ENCODE assay signal across 14 mouse cellular contexts in genomic region chr2:34783064-34784020, GRCm38 (mm10). TPM values are rescaled to one million over a fixed set of nuclear protein-coding genes. Genes with fewer than 3 reads are reported as not detected.
DNase-seq lines count a peak whose midpoint lies in the region; ATAC-seq and TF ChIP-seq lines count a peak whose summit lies in the region.
"Had no signal": no experiment of that assay in that cellular context is flagged by ENCODE, and none has a peak within 500 bp of the region (broad histone marks: within the 10 kb centered on the region; RNA-seq: fewer than 3 reads in every experiment).

No protein-coding gene starts in this region.

- H3K9ac ChIP-seq in liver, embryonic 14.5 days (replicated peaks), result peak overlapping the region; percentile 71
- H3K9ac ChIP-seq: embryonic facial prominence, embryonic 12.5 days; limb, embryonic 12.5 days; midbrain, embryonic 12.5 days; neural tube, embryonic 15.5 days had no signal

- WGBS in liver, embryonic 14.5 days (ENCODE audit: insufficient replicate concordance), result 25% methylated on average over 14 of the region's 14 CpGs

- TF ChIP-seq EP300 in liver, embryonic 14.5 days (IDR thresholded peaks at IDR 0.05; ENCODE audit: low read depth), result peak; percentile 92

- DNase-seq in testis, postnatal 14 days (ENCODE audit: low spot score), result peak; percentile 56
- DNase-seq in testis, postnatal 10 days (ENCODE audit: low spot score), result no peak
- DNase-seq in liver, embryonic 14.5 days (ENCODE audit: low read depth in 3 of 3, low spot score in 3 of 3), result peak; percentile 96 to 97 (median 97)
- peak; percentile 30 for DNase-seq in yolk sac, embryonic 10.5 days (ENCODE audit: low spot score)
- DNase-seq in layer of hippocampus, postnatal 10 days (ENCODE audit: low spot score in 2 of 2), result no peak
- DNase-seq in ovary, postnatal 36 days (ENCODE audit: low spot score), result no peak
- no peak for DNase-seq in adrenal gland, postnatal 25 days

- H3K9me3 ChIP-seq in liver, embryonic 14.5 days (ENCODE audit: control insufficient read depth, low read length), result no peaks in the 10 kb centered on the region
- H3K9me3 ChIP-seq: embryonic facial prominence, embryonic 12.5 days; limb, embryonic 12.5 days; midbrain, embryonic 12.5 days; neural tube, embryonic 15.5 days had no signal

- peak overlapping the region; percentile 98 for H3K27ac ChIP-seq in liver, embryonic 14.5 days
- H3K27ac ChIP-seq: embryonic facial prominence, embryonic 12.5 days; limb, embryonic 12.5 days; midbrain, embryonic 12.5 days; neural tube, embryonic 15.5 days had no signal

- H3K36me3 ChIP-seq in liver, embryonic 14.5 days (replicated peaks; ENCODE audit: control insufficient read depth, insufficient read depth, low read depth), result peaks cover 42% of the 10 kb centered on the region

- H3K4me1 ChIP-seq in liver, embryonic 14.5 days (replicated peaks; ENCODE audit: control insufficient read depth in 2 of 2, insufficient read depth in 2 of 2, low read length in 1 of 2), result peaks cover 23 to 27% of the 10 kb centered on the region in 2 experiments
- H3K4me1 ChIP-seq: embryonic facial prominence, embryonic 12.5 days; limb, embryonic 12.5 days; midbrain, embryonic 12.5 days had no signal

- H3K4me3 ChIP-seq in liver, embryonic 14.5 days (ENCODE audit: insufficient read depth in 1 of 2, low read depth in 2 of 2, low read length in 2 of 2), result peak overlapping the region; percentile 6 to 28; a peak in 3 of 4 replicates
- H3K4me3 ChIP-seq: embryonic facial prominence, embryonic 12.5 days; limb, embryonic 12.5 days; midbrain, embryonic 12.5 days; neural tube, embryonic 15.5 days had no signal

- ATAC-seq in common myeloid progenitor, adult 5-6 weeks (replicated peaks; ENCODE audit: low read depth, poor library complexity, severe bottlenecking), result peak; percentile 65
- ATAC-seq in liver, embryonic 14.5 days (ENCODE audit: insufficient read depth), result peak; percentile 97
- ATAC-seq: Patski had no signal

- H3K27me3 ChIP-seq in liver, embryonic 14.5 days (ENCODE audit: control insufficient read depth, insufficient read depth, low read length), result no peaks in the 10 kb centered on the region
- H3K27me3 ChIP-seq: embryonic facial prominence, embryonic 12.5 days; limb, embryonic 12.5 days; midbrain, embryonic 12.5 days; neural tube, embryonic 15.5 days; Patski had no signal

- H3K4me2 ChIP-seq in liver, embryonic 14.5 days (ENCODE audit: low read depth), result peak overlapping the region; percentile 76
- H3K4me2 ChIP-seq: embryonic facial prominence, embryonic 12.5 days; limb, embryonic 12.5 days; midbrain, embryonic 12.5 days; neural tube, embryonic 15.5 days had no signal

- TF ChIP-seq CTCF in liver, embryonic 14.5 days (IDR thresholded peaks at IDR 0.05; ENCODE audit: low read depth), result no peak

RNA-seq across cellular contexts. Expression of gene Hspa5, which starts 11.6 kb away (rescaled TPM):
- 891 and 930 TPM in 2 replicates for total RNA-seq in common myeloid progenitor, adult 5-6 weeks (2017)
- polyA plus RNA-seq in liver, embryonic 14.5 days (2012; rRNA removed), result 74.0 and 253 TPM in 2 replicates
- polyA plus RNA-seq in liver, embryonic 14.5 days (2014; fragmentation: Nextera tagmentation; extraction: Ambion mirVana), result 461 and 479 TPM in 2 replicates
- 100 to 1,000 TPM; 219 to 226 TPM for total RNA-seq in layer of hippocampus, postnatal 10 days (2021)
- 414 and 491 TPM in 2 replicates for total RNA-seq in adrenal gland, postnatal 25 days (2021)

RNA-seq across cellular contexts. Expression of gene Rabepk, which starts 16.4 kb away (rescaled TPM):
- total RNA-seq in common myeloid progenitor, adult 5-6 weeks (2017), result 28.5 and 44.6 TPM in 2 replicates
- polyA plus RNA-seq in liver, embryonic 14.5 days (2012; rRNA removed), result 12.3 and 15.3 TPM in 2 replicates
- polyA plus RNA-seq in liver, embryonic 14.5 days (2014; fragmentation: Nextera tagmentation; extraction: Ambion mirVana), result 25.5 and 25.6 TPM in 2 replicates
- 10 to 100 TPM; 23.8 to 26.1 TPM for total RNA-seq in layer of hippocampus, postnatal 10 days (2021)
- total RNA-seq in adrenal gland, postnatal 25 days (2021), result 22.6 and 30.6 TPM in 2 replicates

RNA-seq across cellular contexts. Expression of gene Gapvd1, which starts 28.3 kb away (rescaled TPM):
- 89.8 and 97.4 TPM in 2 replicates for total RNA-seq in common myeloid progenitor, adult 5-6 weeks (2017)
- 20.1 and 22.9 TPM in 2 replicates for polyA plus RNA-seq in liver, embryonic 14.5 days (2012; rRNA removed)
- 71.8 and 76.6 TPM in 2 replicates for polyA plus RNA-seq in liver, embryonic 14.5 days (2014; fragmentation: Nextera tagmentation; extraction: Ambion mirVana)
- 100 to 1,000 TPM; 108 to 114 TPM for total RNA-seq in layer of hippocampus, postnatal 10 days (2021)
- total RNA-seq in adrenal gland, postnatal 25 days (2021), result 63.4 and 81.0 TPM in 2 replicates

RNA-seq across cellular contexts. Expression of gene Fbxw2, which starts 42.8 kb away (rescaled TPM):
- 59.0 and 63.9 TPM in 2 replicates for total RNA-seq in common myeloid progenitor, adult 5-6 weeks (2017)
- polyA plus RNA-seq in liver, embryonic 14.5 days (2012; rRNA removed), result 26.3 and 30.8 TPM in 2 replicates
- 38.6 and 41.7 TPM in 2 replicates for polyA plus RNA-seq in liver, embryonic 14.5 days (2014; fragmentation: Nextera tagmentation; extraction: Ambion mirVana)
- 10 to 100 TPM; 88.5 to 89.5 TPM for total RNA-seq in layer of hippocampus, postnatal 10 days (2021)
- 60.6 and 69.1 TPM in 2 replicates for total RNA-seq in adrenal gland, postnatal 25 days (2021)

RNA-seq across cellular contexts. Expression of gene Gm34653, which starts 49.5 kb away (rescaled TPM):
- not detected in 2 replicates for total RNA-seq in common myeloid progenitor, adult 5-6 weeks (2017)
- 0.02 TPM in 1 of 2 replicates, not detected in the other for polyA plus RNA-seq in liver, embryonic 14.5 days (2012; rRNA removed)
- polyA plus RNA-seq in liver, embryonic 14.5 days (2014; fragmentation: Nextera tagmentation; extraction: Ambion mirVana), result not detected in 2 replicates
- total RNA-seq in layer of hippocampus, postnatal 10 days (2021), result not detected
- not detected in 2 replicates for total RNA-seq in adrenal gland, postnatal 25 days (2021)
- polyA plus RNA-seq: brain, embryonic 14.5 days; embryonic facial prominence, embryonic 12.5 days; neural tube, embryonic 15.5 days had no signal

Comparison
In these comparisons a context has a peak if more than half of its experiments do, and no peak if none do; other contexts are left out.
1. DNase-seq: peak in testis, postnatal 14 days (single experiment), liver, embryonic 14.5 days (3 of 3) and yolk sac, embryonic 10.5 days (single experiment); none in testis, postnatal 10 days (single experiment), layer of hippocampus, postnatal 10 days (0 of 2), ovary, postnatal 36 days (single experiment) and adrenal gland, postnatal 25 days (single experiment).